Mouse (Mus musculus) liver, adult (tissue): ENCODE data around the gene Sugp2.

Experiments
- GATA4 ChIP-seq: IDR thresholded peaks from 2 replicates; pipeline ENCODE4 v1.6.1; 2014; ENCODE audit warnings: mild to moderate bottlenecking, low read length; ENCODE audit not compliant: insufficient replicate concordance

Sugp2 gene

GRCm38 (mm10) chr8:70234080-70234780, at the start of gene Sugp2, which contains the start of gene Armc6:
Gene Sugp2, plus strand, starts transcription at chr8:70234226.
Gene Armc6, minus strand, starts transcription at chr8:70234466.
- TF ChIP-seq GATA4: peak; percentile 40; the same call in 1 of the 2 replicates

DNA sequence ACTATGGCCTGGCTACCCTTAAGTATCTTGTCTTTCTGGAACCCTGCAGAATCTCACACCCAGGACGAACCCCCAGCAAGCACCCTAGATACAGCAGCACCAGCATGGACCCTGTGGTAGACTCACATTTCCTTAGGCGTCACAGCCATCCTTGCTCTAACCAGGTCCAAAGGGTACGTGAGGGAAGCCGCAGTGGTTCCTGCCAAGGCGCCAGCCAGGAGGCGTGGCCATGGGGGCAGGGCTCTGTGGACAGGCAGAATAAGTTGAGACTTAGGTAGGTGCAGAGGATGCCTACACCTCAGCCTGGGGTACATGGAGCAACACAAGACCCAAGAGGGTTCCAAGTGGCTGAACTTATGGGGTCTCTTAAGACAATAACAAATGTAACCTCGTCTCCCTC, 45.3 kb upstream of the Sugp2 start:
- TF ChIP-seq GATA4: no peak

DNA sequence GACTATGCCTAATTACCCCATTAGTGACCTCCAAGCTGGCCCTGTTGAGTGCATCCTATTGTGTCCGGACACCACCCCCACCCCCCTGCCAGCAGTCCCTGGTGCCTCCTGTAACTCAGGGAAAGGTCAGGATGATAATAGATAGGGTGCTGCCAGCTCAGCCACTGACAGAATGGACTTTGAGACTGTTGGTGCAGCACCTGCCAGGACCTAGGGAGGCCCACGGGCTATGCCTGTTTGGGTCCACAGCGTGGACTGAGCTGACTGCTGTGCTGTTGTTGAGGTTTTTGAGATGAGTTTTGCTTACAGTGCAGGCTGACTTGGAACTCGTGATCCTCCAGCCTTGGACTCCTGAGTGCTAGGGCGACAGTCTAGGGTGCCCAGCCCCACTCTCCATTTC, 40.8 kb upstream of the Sugp2 start:
- TF ChIP-seq GATA4: peak; percentile 73; the same call in 1 of the 2 replicates

GRCm38 (mm10) chr8:70194191-70194590, 39.8 kb upstream of the Sugp2 start:
- no peak for TF ChIP-seq GATA4

GRCm38 (mm10) chr8:70195762-70196161, 38.3 kb upstream of the Sugp2 start:
- no peak for TF ChIP-seq GATA4

DNA sequence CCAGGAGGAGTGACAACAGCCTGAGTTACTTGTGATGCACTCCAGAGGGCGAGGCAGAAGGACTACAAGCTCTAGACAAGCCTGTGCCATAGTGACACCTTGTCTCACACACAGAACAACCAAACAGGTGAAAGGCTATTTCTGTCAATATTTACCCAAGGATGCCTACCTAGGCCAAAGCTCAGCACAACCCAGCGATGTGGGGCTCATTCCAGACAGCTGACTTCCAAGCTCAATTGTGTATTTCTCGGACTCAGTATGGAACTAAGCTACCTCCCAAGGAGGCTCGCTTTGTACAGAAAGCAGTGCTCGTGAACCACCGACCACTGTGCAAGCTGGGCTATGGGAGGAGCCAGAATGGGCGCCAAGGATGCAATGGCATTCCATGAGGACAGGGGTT, 36.4 kb upstream of the Sugp2 start:
- no peak for TF ChIP-seq GATA4

- no peak for TF ChIP-seq GATA4
These were observed 33.8 kb upstream of the Sugp2 start for GRCm38 (mm10) chr8:70200098-70200681.

DNA sequence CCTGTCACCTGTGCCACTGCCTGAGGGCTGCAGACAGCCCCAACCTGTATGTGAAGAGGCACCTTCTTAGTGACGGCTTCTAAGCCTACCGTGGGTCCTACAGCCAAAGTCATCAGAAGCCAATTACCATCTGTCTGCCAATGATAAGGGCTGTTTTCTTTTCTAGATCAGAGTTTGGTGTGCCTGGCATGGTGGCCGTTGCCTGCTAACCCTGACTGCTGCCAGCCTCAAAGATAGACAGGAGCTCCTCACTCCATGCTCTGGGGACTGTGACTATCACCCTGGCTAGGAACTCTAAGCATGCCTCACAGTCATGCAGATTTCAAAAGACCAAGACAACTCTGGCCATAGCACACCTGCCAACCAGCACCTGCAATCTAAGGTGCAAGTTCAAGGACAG, 32.6 kb upstream of the Sugp2 start:
- peak; percentile 13; the same call in 1 of the 2 replicates for TF ChIP-seq GATA4

- TF ChIP-seq GATA4: no peak
These were observed 31.0 kb upstream of the Sugp2 start for GRCm38 (mm10) chr8:70203072-70203471.

DNA sequence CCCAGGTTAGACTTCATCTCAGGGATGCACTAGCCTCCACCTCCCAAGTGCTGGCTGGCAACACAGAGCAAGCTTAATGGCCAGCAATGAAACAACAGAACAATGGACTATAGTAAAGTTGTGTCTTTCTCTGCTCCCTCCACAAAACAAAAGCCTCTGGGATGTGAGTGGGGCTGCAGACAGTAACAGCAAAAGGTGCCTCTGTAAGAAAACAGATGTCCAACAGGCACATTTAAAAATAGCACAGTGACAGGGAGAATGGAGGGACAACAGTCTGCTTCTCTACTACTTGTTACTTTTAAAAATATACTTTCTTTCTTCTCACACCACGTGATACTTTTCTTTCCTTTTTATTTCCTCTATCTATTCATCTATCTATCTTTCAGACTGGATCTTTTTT, 29.3 kb upstream of the Sugp2 start:
- TF ChIP-seq GATA4: no peak

DNA sequence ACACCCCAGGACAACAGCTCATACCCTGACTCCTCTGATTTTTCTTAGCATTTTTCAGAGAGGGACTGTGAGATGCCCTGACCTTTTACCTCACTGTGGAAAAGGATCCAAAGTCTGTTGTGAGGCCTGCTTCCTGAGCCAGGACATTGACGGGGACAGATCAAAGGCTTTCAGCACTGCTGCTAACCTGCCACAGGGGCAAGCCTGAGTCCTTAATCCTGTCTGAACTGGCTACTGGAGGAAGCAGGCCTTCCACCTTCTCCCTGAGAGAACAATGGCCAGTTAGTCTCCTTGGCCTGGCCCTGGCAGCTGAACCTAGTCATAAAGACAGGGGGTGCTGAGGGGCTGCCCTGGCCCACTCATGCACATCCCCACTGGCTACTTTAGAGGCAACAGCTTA, 25.9 kb upstream of the Sugp2 start:
- TF ChIP-seq GATA4: no peak

GRCm38 (mm10) chr8:70210538-70210937, 23.5 kb upstream of the Sugp2 start:
- no peak for TF ChIP-seq GATA4

DNA sequence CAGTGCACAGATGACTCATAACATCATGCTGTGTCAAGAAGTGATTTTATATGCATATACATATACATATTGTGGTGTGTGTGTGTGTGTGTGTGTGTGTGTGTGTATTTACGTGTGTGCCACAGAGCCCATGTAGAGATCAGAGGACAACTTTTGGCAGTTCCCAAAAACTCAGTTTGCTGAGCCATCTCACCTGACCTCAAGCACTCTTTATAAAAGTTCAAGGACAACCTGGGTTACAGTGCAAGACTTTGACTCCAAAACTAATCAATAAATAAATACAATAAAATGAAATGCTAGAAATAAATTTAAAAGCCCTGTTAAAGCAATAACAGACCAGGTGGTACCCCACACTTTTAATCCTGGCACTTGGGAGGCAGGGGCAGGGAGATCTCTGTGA, 22.8 kb upstream of the Sugp2 start:
- no peak for TF ChIP-seq GATA4

- no peak for TF ChIP-seq GATA4
These were observed 22.3 kb upstream of the Sugp2 start for GRCm38 (mm10) chr8:70211726-70212111.

GRCm38 (mm10) chr8:70212112-70213055, 21.6 kb upstream of the Sugp2 start, which contains the start of gene Slc25a42:
Gene Slc25a42, minus strand, starts transcription at chr8:70212305.
- TF ChIP-seq GATA4: no peak; the same call in 1 of the 2 replicates
